Comparison of ENCODE assay signal across 8 mouse cellular contexts in the genomic region with DNA sequence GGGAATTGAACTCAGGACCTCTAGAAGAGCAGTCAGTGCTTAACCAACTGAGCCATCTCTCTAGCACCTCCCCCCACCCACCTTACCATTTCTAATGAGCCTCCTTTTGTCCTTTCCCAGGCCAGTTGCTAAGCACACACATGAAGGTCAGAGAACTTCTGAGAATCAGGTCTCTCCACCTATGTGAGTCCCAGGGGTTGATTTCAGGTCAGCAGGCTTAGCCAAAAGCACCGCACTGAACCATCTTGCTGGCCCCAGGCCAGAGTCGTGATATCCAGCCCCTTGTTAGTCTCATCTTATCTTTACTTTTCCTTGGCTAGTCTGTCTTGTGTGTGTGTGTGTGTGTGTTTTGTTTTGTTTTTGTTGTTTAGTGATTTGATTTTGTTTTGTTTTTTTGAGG. TPM values are rescaled to one million over a fixed set of nuclear protein-coding genes. Genes with fewer than 3 reads are reported as not detected.
A peak's percentile ranks its signal among the peaks of the same experiment; 100 is the strongest.
DNase-seq lines count a peak whose midpoint lies in the region; ATAC-seq and TF ChIP-seq lines count a peak whose summit lies in the region.

No protein-coding gene starts in this region.

- DNase-seq in layer of hippocampus, adult 2 months (ENCODE audit: low spot score in 2 of 2), result no peak
- DNase-seq in layer of hippocampus, postnatal 25 days (ENCODE audit: extremely low spot score in 1 of 2, low spot score in 1 of 2), result no peak
- no peak for DNase-seq in embryonic facial prominence, embryonic 11.5 days (ENCODE audit: low spot score)
- DNase-seq in frontal cortex, postnatal 36 days (ENCODE audit: low spot score in 2 of 2), result no peak
- no peak for DNase-seq in adrenal gland, postnatal 14 days
- no peak for DNase-seq in frontal cortex, adult 2 months (ENCODE audit: extremely low spot score in 1 of 2, low spot score in 1 of 2)

- TF ChIP-seq CTCF in layer of hippocampus, adult 2 months (conservative IDR thresholded peaks at IDR 0.05), result no peak

- peak overlapping the region; percentile 98; the same call in 1 of the 2 replicates for H3K27ac ChIP-seq in layer of hippocampus, adult 2 months
- H3K27ac ChIP-seq in embryonic facial prominence, embryonic 11.5 days (replicated peaks; ENCODE audit: low read depth, low read length), result peak overlapping the region; percentile 81
- peak overlapping the region; percentile 91 for H3K27ac ChIP-seq in intestine, embryonic 15.5 days
- H3K27ac ChIP-seq in neural tube, embryonic 12.5 days, result peak overlapping the region; percentile 62; the same call in 1 of the 2 replicates

- 47% methylated on average over 2 of the region's 2 CpGs for WGBS in embryonic facial prominence, embryonic 11.5 days
- WGBS in intestine, embryonic 15.5 days, result 31% methylated on average over 2 of the region's 2 CpGs
- WGBS in neural tube, embryonic 12.5 days, result 42% methylated on average over 2 of the region's 2 CpGs

- H3K9me3 ChIP-seq in embryonic facial prominence, embryonic 11.5 days (replicated peaks; ENCODE audit: control insufficient read depth, low read length), result no peaks in the 10 kb centered on the region
- H3K9me3 ChIP-seq in intestine, embryonic 15.5 days, result no peaks in the 10 kb centered on the region
- H3K9me3 ChIP-seq in neural tube, embryonic 12.5 days, result no peaks in the 10 kb centered on the region

- H3K4me2 ChIP-seq in embryonic facial prominence, embryonic 11.5 days (ENCODE audit: low read depth, low read length), result no peak overlapping the region
- no peak overlapping the region for H3K4me2 ChIP-seq in intestine, embryonic 15.5 days (replicated peaks)
- H3K4me2 ChIP-seq in neural tube, embryonic 12.5 days (replicated peaks), result no peak overlapping the region

- no peaks in the 10 kb centered on the region; the same call in 1 of the 2 replicates for H3K36me3 ChIP-seq in embryonic facial prominence, embryonic 11.5 days (replicated peaks; ENCODE audit: control insufficient read depth, insufficient read depth, low read depth, low read length)
- H3K36me3 ChIP-seq in intestine, embryonic 15.5 days, result no peaks in the 10 kb centered on the region
- peaks cover 12% of the 10 kb centered on the region for H3K36me3 ChIP-seq in neural tube, embryonic 12.5 days

- H3K4me1 ChIP-seq in embryonic facial prominence, embryonic 11.5 days (ENCODE audit: control insufficient read depth, insufficient read depth, low read length), result no peaks in the 10 kb centered on the region; the same call in 1 of the 2 replicates
- H3K4me1 ChIP-seq in intestine, embryonic 15.5 days (replicated peaks), result peaks cover 29% of the 10 kb centered on the region
- peaks cover 25% of the 10 kb centered on the region for H3K4me1 ChIP-seq in neural tube, embryonic 12.5 days

- H3K9ac ChIP-seq in embryonic facial prominence, embryonic 11.5 days (replicated peaks; ENCODE audit: low read length), result no peak overlapping the region
- no peak overlapping the region for H3K9ac ChIP-seq in intestine, embryonic 15.5 days
- H3K9ac ChIP-seq in neural tube, embryonic 12.5 days, result no peak overlapping the region

- H3K4me3 ChIP-seq in layer of hippocampus, adult 2 months, result no peak overlapping the region
- H3K4me3 ChIP-seq in embryonic facial prominence, embryonic 11.5 days (ENCODE audit: low read depth, low read length), result no peak overlapping the region
- no peak overlapping the region for H3K4me3 ChIP-seq in intestine, embryonic 15.5 days (replicated peaks)
- H3K4me3 ChIP-seq in neural tube, embryonic 12.5 days, result no peak overlapping the region

- no peaks in the 10 kb centered on the region for H3K27me3 ChIP-seq in embryonic facial prominence, embryonic 11.5 days (ENCODE audit: control insufficient read depth, insufficient read depth, low read length)
- H3K27me3 ChIP-seq in intestine, embryonic 15.5 days (replicated peaks), result no peaks in the 10 kb centered on the region
- H3K27me3 ChIP-seq in neural tube, embryonic 12.5 days (replicated peaks), result no peaks in the 10 kb centered on the region

- ATAC-seq in embryonic facial prominence, embryonic 11.5 days (replicated peaks; ENCODE audit: insufficient number of reproducible peaks, low FRiP score, low TSS enrichment, low read depth), result no peak
- ATAC-seq in intestine, embryonic 15.5 days, result no peak
- ATAC-seq in neural tube, embryonic 12.5 days (ENCODE audit: low FRiP score, low read depth), result no peak

RNA-seq across cellular contexts. Expression of a gene that starts 1.6 kb away (rescaled TPM):
- 100 to 1,000 TPM; 162 to 165 TPM for total RNA-seq in layer of hippocampus, adult 2 months (2021)
- 100 to 1,000 TPM; 172 to 174 TPM for total RNA-seq in layer of hippocampus, postnatal 25 days (2021)
- 105 and 109 TPM in 2 replicates for polyA plus RNA-seq in embryonic facial prominence, embryonic 11.5 days (2014; fragmentation: Nextera tagmentation; extraction: Ambion mirVana)
- polyA plus RNA-seq in intestine, embryonic 15.5 days (2015; fragmentation: Nextera tagmentation; extraction: Ambion mirVana), result 163 and 172 TPM in 2 replicates
- 238 and 239 TPM in 2 replicates for polyA plus RNA-seq in neural tube, embryonic 12.5 days (2016; fragmentation: Nextera tagmentation; extraction: Ambion mirVana)
- 46.9 and 49.2 TPM in 2 replicates for total RNA-seq in adrenal gland, postnatal 14 days (2021)
- 142 and 155 TPM in 2 replicates for polyA plus RNA-seq in frontal cortex, adult 2 months (2012; rRNA removed)

RNA-seq across cellular contexts. Expression of a gene that starts 17.7 kb away (rescaled TPM):
- 10 to 100 TPM; 10.2 to 15.4 TPM for total RNA-seq in layer of hippocampus, adult 2 months (2021)
- 10 to 100 TPM; 11.2 to 15.8 TPM for total RNA-seq in layer of hippocampus, postnatal 25 days (2021)
- polyA plus RNA-seq in embryonic facial prominence, embryonic 11.5 days (2014; fragmentation: Nextera tagmentation; extraction: Ambion mirVana), result 19.9 and 21.0 TPM in 2 replicates
- 12.0 and 12.6 TPM in 2 replicates for polyA plus RNA-seq in intestine, embryonic 15.5 days (2015; fragmentation: Nextera tagmentation; extraction: Ambion mirVana)
- polyA plus RNA-seq in neural tube, embryonic 12.5 days (2016; fragmentation: Nextera tagmentation; extraction: Ambion mirVana), result 17.8 and 20.3 TPM in 2 replicates
- total RNA-seq in adrenal gland, postnatal 14 days (2021), result 6.6 and 12.1 TPM in 2 replicates
- polyA plus RNA-seq in frontal cortex, adult 2 months (2012; rRNA removed), result 23.1 TPM in 2 replicates
